ENCODE assay signal across 18 mouse cellular contexts in the genomic region with DNA sequence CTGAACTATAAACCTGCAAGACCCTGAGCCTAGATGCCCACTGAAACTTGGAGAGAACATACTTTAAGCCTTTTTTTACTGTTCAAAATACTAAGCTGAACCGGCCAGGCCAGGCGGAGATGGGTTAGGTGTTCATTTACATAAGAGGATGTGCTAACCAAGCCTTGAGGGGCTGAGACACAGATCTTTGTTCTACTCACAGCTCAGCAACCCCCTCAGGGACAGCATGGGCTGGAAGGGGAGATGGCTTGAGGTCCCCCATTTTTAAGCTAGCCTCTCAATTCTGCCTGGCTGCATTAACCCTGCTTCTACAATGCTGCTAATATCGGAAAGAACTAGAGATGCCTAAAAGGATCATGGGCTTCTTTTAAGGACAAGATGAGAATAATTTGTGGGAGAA.
"Had no signal": no experiment of that assay in that cellular context is flagged by ENCODE, and none has a peak within 500 bp of the region (broad histone marks: within the 10 kb centered on the region; RNA-seq: fewer than 3 reads in every experiment).

No protein-coding gene starts in this region.

- H3K27ac ChIP-seq: left cerebral cortex, adult 2 months; liver, embryonic 13.5 days; midbrain, embryonic 12.5 days; midbrain, embryonic 15.5 days; neural tube, embryonic 13.5 days; stomach, postnatal 0 days had no signal

- H3K27me3 ChIP-seq: liver, embryonic 13.5 days; midbrain, embryonic 12.5 days; midbrain, embryonic 15.5 days; neural tube, embryonic 13.5 days had no signal

- DNase-seq: kidney, adult 18-20 months; kidney, postnatal 10 days; liver, embryonic 13.5 days; lung, adult 2 months; lung, postnatal 14 days; lung, postnatal 4 days; retina, postnatal 1 day; right cerebral cortex, postnatal 25 days; spleen, adult 18-20 months; thymus, adult 2 months; thymus, postnatal 14 days; thymus, postnatal 4 days had no signal

- H3K4me3 ChIP-seq: left cerebral cortex, adult 2 months; liver, embryonic 13.5 days; midbrain, embryonic 12.5 days; midbrain, embryonic 15.5 days; myocyte; neural tube, embryonic 13.5 days had no signal
